Mouse (Mus musculus): Measurements from ENCODE around the gene Fer1l4.

GRCm38 (mm10) chr2:156025482-156025881 lies 27.3 kb downstream of the Fer1l4 start:
- TF ChIP-seq POLR2A (IDR thresholded peaks at IDR 0.05; ENCODE audit: low read depth, low read length) (no peak), CTCF (conservative IDR thresholded peaks at IDR 0.05; ENCODE audit: insufficient read depth, insufficient read length, low read depth, low read length) (no peak)
